Mouse (Mus musculus) right cerebral cortex, adult 18-20 months (tissue): ENCODE measurements around the gene Mrpl49.
A peak's percentile ranks its signal among the peaks of the same experiment; 100 is the strongest.

Source experiments
- DNase-seq: peaks from one replicate; pipeline ENCODE4 v3.0.0; 2022; ENCODE audit warnings: mixed read lengths

Mrpl49 gene

GRCm38 (mm10) chr19:6057313-6058096 lies at the start of gene Mrpl49, which contains the start of gene Fau:
Gene Mrpl49, minus strand, starts transcription at chr19:6057785.
Gene Fau, plus strand, starts transcription at chr19:6057844.
- peak; percentile 99 for DNase-seq

- no peak for DNase-seq
Observed at GRCm38 (mm10) chr19:6105586-6105985, 48.0 kb upstream of the Mrpl49 start, which contains the start of gene Naaladl1. Gene Naaladl1, plus strand, starts transcription at chr19:6105782.

GRCm38 (mm10) chr19:6104476-6104875 lies 46.9 kb upstream of the Mrpl49 start:
- no peak for DNase-seq

GRCm38 (mm10) chr19:6102169-6102853 lies 44.7 kb upstream of the Mrpl49 start:
- no peak for DNase-seq

GRCm38 (mm10) chr19:6101186-6101585 lies 43.6 kb upstream of the Mrpl49 start:
- DNase-seq: no peak

- DNase-seq: no peak
Observed at GRCm38 (mm10) chr19:6097847-6098246, 40.3 kb upstream of the Mrpl49 start.

GRCm38 (mm10) chr19:6094119-6094518 lies 36.5 kb upstream of the Mrpl49 start, which contains the start of gene AC131692.1:
Gene AC131692.1, plus strand, starts transcription at chr19:6094419.
- DNase-seq: no peak

- DNase-seq: no peak
Observed at GRCm38 (mm10) chr19:6088841-6089240, 31.3 kb upstream of the Mrpl49 start.

- DNase-seq: no peak
Observed at GRCm38 (mm10) chr19:6085417-6085879, 27.9 kb upstream of the Mrpl49 start.

- DNase-seq: peak; percentile 98
Observed at GRCm38 (mm10) chr19:6084478-6085248, 27.1 kb upstream of the Mrpl49 start, which contains the start of the genes Zfpl1 and Cdca5. Gene Zfpl1, minus strand, starts transcription at chr19:6084956. Gene Cdca5, plus strand, starts transcription at chr19:6084983.

GRCm38 (mm10) chr19:6082156-6082555 lies 24.6 kb upstream of the Mrpl49 start, which contains the start of gene Gm28374:
Gene Gm28374, minus strand, starts transcription at chr19:6082256.
- no peak for DNase-seq

GRCm38 (mm10) chr19:6079983-6080480 lies 22.4 kb upstream of the Mrpl49 start, which contains the start of gene Tmem262:
Gene Tmem262, plus strand, starts transcription at chr19:6080033.
- no peak for DNase-seq

- peak; percentile 88 for DNase-seq
Observed at GRCm38 (mm10) chr19:6076564-6077393, 19.2 kb upstream of the Mrpl49 start, which contains the start of gene Vps51. Gene Vps51, minus strand, starts transcription at chr19:6077231.

- DNase-seq: no peak
Observed at GRCm38 (mm10) chr19:6073889-6074288, 16.3 kb upstream of the Mrpl49 start.

GRCm38 (mm10) chr19:6071261-6071660 lies 13.7 kb upstream of the Mrpl49 start:
- no peak for DNase-seq

- DNase-seq: no peak
Observed at GRCm38 (mm10) chr19:6070571-6071250, 13.1 kb upstream of the Mrpl49 start.

GRCm38 (mm10) chr19:6069851-6070250 lies 12.3 kb upstream of the Mrpl49 start:
- DNase-seq: no peak

GRCm38 (mm10) chr19:6068951-6069350 lies 11.4 kb upstream of the Mrpl49 start:
- no peak for DNase-seq

- DNase-seq: peak; percentile 91
Observed at GRCm38 (mm10) chr19:6067724-6068415, 10.3 kb upstream of the Mrpl49 start, which contains the start of gene Tm7sf2. Gene Tm7sf2, minus strand, starts transcription at chr19:6068373.
